Mouse (Mus musculus): ENCODE measurements around the gene Ppfibp1. TPM values are rescaled to one million over a fixed set of nuclear protein-coding genes. Genes with fewer than 3 reads are reported as not detected.

Ppfibp1 gene
- total RNA-seq, 2 experiments from 2014 or later: 97.4 to 115 TPM

DNA sequence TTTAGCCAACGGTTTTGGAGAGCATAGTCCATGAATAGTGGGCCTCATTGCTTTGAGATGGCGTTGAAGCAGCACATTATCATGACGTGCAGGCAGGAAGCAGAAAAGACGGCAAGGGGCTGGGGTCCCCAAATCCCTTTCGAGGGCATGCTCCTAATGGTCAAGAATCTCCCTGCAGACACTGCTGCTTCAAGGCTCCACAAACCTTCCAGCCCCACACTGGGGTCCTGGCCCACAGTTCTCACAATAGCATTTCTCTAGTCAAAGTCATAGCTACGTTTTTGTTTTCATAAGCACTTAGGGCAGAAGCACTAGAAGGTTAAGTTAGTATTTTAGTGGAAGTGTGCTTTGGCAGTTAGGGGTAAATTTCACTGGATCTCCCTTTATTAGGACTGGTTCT is 107.6 kb downstream of the Ppfibp1 start:
- DNase-seq: no peak

DNA sequence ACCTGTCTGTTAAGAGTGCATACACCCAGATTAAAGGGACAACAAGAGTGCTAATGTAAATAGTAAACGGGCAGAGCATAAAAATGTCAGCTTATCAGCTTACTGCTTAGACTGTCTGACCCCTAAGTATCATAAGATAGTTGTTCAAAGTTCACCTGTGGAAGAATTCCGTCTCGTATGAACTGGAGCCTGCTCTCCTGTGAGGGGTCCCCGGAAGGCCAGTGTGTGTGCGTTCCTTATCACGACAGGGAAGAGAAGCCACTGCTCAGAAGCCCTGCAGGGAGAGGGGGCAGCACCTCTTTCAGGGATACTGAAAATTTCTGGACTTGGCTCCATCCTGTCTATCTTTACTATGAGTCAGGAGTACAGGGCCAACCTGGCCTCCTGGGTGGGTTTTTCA is 108.7 kb downstream of the Ppfibp1 start:
- no peak for DNase-seq

DNA sequence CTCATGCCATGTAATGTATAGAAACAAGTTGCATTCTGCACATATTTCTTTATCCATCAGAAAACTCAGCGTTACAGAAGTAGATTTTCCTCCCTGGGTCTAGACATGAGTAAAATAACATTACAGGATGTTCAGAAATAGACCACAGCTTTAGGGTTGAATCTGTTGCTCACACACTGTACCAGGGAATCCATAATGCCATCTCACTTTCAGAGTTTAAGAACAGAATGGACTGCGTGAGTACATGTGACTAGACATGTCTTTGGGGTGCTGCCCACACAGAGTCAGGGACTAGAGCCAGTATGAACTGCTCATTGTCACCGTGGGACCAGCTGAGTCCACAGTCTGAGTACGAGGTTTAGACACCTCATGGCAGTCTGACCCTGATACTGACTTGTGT is 110.4 kb downstream of the Ppfibp1 start:
- no peak for DNase-seq

DNA sequence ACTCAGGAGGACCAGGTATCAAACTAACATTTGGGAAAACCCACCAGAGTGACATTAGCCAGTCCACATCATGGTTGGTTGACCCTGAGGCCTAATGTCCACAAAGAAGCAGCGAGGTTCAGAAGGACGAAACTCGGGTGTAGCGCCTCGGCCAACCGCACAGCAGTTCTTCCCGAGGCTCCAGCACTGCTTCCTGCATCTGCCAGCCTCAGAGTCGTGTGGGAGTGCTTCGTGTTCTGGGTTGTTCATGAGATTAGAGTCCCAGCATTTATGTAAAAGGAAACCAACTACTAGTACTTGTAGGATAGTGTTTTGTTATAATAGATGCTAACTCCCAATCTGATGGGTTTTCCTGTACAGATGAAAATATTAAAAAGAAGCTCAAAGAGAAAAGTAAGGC is 111.0 kb downstream of the Ppfibp1 start:
- DNase-seq: no peak

DNA sequence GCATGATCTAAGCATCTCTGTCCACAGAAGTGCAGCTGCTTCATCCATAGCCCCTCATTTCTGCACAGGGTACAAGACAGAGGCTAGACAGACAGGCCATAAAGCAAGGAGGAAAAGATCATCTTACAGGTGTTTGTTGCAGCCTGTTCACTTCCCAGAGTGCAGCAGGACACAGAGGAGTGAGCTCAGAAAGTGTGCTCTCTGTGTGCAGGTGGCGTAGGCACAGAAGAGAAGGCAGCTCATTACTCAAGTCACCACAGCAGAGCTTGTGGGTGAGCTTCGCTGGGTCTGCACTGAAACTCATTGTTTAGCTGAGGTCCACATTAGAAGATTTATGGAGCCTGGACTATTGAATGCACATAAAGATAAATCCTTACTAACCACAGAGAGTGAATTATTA is 111.5 kb downstream of the Ppfibp1 start:
- DNase-seq: no peak

DNA sequence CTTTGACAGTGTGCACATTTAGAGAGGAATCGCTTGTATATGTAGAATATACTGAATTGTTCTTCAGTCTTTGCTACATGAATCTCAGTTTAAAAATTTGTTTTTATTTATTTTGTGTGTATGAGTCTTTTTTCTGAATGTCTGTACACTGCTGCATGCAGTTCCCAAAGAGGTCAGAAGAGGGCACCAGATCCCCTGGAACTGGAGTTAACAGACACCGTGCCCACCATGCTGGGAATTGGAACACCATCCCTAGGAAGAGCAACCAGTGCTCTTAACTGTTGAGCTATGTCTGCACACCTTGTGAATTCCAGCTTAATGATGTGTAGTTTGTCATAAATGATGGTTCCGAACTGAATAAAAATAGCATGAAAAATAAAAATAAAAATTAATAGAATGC is 119.9 kb downstream of the Ppfibp1 start:
- DNase-seq: peak; percentile 53 to 64

DNA sequence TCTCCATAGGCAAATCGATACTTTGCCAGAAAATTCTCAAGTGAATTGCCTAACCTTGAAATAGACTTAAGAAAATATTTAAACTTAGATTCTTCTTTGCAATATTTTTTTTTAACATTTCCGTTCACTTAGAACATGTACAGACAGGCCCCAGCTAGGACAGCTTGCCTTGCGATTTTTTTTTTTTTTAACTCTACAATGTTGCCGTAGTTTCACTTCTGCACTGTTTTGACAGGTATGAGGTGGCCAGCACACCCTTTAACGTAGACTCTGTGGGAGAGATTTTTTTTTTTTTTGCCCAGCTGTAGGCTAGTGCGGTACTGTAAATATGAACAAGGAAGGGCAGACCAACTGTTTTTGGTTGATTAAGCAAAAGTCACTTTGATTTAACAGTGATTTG is 122.1 kb downstream of the Ppfibp1 start:
- no peak for DNase-seq

DNA sequence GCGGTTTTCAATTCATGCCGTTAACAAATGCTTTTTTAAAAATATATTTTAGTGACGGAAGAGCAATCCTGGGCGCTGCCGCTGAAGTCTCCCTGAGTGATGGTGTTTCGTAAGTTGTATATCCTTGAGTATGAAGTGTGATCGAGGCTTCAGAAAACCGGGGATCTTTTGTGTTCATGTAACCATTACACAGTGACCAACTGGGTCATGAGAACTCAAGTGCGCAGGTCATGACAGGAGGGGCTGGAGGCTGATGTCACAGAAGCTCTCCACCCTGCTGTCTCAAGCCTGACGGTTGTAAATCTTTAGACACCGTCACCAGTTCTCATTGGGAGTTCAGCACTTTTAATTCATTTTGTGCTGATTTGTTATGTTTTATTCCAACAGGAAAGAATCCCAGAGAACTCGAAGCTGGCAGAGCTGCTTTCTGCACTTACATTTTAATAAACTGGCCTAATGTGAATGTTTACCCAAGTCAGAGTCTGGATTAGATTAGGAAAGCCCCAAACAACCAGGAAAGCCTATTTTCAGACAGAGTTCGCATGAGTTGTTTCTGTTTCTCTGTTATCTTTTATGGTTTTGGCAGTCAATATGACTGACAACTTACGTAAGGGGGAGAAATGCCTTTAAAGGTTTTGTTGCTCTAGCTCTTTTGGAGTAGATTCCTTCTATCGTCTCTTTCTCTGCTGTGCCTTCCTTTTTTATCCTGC is 122.7 kb downstream of the Ppfibp1 start:
- no peak for DNase-seq

DNA sequence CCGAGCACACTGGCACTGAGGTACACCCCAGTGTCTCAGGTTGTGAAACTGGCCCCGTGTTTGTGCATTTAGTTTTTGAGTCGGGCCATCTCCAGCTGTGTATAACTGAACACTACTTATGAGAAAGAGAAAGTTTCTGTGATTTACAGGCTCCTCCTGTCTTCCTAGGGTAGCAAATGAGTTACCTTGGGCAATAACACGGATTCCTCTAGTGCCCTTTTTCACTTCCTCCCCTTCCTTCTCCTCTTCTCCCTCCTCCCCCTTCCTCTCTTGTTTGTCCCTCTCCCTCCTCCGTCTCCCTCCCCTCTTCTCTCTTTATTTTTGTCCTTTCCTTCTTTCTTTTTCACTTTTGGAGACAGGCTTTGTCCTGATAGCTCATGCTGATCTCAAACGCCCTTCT is 123.3 kb downstream of the Ppfibp1 start:
- no peak for DNase-seq

DNA sequence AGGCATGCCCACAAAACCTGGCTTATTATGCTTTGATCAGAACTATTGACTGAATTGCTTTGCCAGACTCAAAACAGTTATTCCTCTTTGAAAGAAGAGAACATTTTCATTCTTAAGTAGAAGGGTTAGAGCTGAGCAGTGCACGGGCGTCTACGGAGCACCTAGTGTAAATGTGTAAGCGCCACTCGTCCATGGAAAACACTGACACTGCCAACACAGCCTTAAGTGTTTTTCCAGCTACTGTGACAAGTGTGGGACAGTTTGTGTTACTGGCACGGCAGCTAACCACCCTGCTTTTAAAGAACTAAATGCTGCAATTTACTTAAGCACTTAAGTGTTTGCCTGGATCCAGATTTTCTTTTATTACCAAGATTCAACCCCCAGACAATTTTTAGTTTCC is 123.7 kb downstream of the Ppfibp1 start:
- DNase-seq: no peak

DNA sequence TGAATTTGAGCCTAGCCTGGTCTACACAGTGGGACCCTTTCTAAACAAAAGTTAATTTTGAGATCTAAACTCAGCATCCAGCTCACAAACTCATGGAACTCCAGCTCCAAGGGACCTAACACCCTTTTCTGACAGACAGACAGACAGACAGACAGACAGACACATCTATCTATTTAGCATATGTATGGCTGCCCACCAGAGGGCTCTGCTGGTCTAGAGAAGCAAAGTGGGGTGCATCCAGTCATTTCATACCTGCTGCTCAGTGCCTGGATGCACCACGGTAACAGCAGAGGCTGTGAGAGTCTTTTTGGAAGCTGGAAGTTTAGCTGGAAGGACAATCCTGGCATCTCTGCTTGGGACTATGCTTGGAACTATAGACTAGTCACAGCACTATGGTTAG is 125.3 kb downstream of the Ppfibp1 start:
- no peak for DNase-seq

DNA sequence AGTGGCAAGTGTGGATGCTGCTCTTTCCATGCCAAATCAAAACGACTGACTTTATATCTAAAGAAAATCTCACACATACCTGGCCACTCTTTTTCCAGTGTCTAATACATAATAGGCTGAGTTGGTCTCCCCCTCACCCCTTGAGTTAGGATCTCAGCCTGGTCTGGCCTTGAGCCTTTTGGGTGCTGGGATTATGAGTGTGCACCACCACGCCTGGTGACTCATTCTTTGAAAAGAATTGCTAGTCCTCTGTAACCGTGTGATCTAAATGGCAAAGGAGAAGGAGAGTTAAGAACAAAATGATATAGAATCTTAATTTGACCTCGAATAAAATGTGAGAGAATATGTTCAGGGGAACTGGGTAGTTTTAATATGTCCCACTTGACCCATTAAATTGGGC is 129.6 kb downstream of the Ppfibp1 start:
- peak; percentile 44 for DNase-seq

DNA sequence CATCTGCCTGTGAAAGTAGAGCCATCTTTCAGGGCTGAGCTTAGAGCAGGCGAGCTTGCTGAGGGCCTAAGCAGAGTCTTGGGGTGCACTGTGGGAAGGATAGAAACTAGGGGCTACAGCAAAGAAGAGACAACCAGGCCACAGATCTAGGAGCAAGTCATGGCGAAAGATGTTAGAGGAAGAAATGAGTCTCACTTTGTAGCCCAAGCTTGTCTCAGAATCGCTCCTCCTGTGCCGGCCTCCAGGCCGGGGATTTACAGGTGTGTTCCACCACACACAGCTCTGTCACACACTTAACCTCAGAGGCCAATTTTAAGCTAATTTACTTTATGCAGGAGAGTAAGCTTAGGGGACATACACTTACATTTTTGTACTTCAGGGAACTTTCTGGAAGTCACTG is 130.1 kb downstream of the Ppfibp1 start:
- no peak for DNase-seq

DNA sequence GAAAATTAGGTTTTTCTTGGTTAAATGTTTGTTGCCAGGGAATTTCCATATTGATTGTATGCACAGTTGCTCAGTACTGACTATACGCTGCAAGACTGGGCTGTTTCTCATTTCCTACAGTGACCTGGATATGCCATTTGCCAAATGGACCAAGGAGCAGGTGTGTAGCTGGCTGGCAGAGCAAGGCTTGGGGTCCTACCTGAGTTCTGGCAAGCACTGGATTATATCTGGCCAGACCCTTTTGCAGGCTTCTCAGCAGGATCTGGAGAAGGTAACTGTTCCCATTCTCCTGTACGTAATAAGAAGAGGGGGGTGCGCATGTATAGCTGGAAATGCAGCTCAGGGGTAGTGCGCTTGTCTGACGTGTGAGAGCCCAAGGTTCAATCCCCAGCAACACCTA is 132.9 kb downstream of the Ppfibp1 start:
- DNase-seq: no peak

DNA sequence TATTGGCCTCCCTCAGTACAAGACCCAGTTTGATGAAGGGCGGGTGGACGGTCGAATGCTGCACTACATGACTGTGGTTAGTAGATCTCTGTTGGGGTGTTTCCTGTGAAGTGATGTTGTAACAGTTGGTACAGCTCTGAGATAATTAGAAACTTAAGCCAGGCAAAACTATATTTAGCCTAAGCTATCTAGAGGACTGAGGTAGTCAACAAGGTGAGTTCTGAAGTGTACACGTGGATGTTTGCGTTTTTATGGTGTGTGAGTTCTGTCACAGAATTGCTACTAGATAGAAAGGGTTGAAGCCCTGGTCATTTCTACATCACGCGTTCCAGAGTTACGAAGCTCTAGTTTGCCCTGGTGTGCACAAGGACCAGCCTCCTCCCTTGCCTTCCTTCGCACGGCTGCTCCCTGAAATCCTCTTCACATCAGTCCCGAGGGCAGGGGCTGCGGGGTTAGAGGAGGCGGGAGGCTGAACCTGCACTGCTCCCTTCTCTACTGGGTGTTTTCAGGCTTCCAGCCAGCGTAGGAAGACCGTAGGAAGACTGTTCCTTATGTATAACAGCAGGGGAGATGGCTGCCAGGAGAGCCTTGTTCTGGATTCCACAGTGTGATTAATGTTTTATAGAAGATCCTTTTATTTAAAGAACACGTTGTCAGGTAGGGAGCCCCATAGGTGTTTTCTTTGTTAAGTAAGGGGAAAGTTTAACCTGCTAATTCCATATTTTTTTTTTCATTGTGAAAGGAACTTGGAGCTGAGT is 134.3 kb downstream of the Ppfibp1 start:
- DNase-seq: no peak

DNA sequence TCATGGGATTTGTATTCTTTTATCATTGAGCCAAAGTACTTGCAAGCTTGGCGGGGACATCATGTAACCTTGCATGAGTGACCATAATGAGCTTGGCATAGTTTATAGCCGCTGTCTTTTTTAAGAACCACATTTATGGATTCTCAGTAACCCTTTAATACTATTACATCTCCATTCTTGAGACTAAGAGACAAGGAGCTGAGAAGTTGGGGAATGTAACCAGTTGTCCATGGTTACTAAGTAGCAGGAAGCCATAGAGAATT is 134.8 kb downstream of the Ppfibp1 start:
- DNase-seq: no peak

DNA sequence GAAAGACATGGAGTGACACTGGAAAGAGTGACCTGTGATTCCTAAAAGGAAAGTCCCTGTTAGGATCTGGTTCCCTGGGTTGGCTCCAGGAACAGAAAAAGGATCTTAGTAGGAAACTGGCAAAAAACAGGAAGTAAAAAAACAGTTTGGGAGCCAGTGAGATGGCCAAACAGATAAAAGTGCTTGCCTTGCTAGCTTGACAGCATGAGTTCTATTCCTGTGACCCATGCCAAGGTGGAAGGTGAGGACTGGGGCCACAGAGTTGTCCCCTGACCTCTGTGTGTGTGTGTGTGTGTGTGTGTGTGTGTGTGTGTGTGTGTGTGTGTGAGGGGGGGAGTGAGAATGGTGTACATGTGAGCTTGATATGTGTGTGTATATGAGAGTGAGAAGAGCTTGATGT is 135.3 kb downstream of the Ppfibp1 start:
- no peak for DNase-seq

DNA sequence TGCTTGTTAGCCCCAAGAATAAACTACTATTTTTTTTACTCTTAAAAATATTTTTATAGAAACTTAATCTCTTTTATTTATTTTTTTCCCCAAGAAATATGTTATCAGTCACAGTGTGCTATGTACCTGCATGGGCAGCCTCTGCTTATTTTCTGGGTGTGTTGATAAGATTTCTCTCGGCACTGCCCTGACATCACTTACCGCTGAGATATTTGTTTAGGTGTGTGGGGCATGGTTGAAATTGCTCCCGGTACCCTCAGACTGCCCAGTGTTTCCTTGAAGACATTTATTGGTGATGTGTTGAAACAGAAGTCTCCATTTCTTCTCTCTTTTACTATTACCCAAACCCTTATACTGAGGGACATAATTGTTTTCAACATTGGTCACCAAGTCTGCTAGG is 136.5 kb downstream of the Ppfibp1 start:
- DNase-seq: no peak

DNA sequence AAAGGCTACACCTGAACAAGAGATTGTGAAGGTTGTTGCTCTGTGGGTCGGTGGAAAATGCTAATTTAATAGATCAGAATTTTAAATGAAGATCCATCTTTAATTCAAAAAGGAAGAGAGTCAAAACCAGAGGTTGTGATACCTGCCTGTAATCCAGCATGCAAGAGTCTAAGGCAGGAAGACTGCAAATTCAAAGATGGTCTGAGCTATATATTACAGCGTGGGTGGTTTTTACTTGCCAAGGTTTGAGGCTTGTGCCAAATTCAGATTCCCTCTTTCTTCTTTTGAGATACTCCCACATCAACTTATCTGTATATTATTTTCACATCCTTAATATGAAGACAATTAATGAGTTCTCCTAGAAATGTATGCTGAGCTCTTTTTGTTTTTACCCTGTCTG is 140.1 kb downstream of the Ppfibp1 start:
- DNase-seq: no peak

DNA sequence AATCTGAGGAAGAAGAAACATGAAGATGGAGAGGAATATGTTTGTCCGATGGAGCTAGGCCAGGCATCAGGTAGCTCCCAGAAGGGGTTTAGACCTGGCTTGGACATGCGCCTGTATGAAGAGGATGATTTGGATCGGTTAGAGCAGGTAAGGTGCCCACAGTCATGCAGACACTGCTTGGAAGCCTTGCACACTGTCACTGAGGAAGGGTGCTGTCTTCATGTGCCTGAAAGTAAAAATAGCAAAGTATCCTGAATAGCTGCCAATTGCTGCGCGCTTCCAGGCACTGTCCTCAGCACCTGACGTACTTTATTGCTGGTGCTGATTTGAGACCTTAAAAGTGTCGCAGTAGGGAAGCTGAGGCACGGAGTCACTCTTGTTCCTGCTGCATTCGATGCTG is 141.3 kb downstream of the Ppfibp1 start:
- DNase-seq: no peak

DNA sequence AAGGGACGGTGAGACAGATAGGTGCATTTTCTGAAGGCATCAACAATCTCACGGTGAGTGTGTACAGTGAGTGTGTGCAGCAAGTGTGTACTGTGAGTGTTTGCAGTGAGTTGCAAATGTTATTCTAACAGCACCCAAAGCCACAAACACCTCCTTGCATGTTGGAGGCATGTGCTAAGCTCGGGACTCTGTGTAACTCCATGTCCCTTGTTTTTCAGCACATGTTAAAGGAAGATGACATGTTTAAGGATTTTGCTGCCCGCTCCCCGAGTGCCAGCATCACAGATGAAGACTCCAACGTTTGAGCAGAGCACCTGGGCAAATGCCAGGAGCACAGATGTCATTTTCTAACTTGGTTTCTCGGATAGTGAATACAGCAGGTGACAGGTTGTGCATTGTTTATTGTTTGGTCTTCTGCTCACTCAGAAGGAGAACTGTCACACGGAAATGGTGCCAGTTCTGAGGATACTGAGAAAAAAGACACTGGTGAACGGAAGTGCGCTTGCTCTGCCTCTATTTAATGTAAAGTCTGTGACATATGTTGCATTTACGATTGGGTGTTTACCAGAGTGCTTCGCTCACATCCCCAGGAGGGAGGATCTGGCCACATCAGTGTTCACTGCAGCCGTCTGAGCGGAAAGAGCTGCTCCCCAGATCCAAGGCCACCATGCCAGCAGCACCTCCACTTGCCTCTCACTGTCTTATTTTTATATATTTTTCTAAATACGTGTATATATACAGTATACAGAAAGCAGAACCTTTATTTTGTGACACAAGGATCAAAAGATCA is 142.0 kb downstream of the Ppfibp1 start:
- DNase-seq: no peak

DNA sequence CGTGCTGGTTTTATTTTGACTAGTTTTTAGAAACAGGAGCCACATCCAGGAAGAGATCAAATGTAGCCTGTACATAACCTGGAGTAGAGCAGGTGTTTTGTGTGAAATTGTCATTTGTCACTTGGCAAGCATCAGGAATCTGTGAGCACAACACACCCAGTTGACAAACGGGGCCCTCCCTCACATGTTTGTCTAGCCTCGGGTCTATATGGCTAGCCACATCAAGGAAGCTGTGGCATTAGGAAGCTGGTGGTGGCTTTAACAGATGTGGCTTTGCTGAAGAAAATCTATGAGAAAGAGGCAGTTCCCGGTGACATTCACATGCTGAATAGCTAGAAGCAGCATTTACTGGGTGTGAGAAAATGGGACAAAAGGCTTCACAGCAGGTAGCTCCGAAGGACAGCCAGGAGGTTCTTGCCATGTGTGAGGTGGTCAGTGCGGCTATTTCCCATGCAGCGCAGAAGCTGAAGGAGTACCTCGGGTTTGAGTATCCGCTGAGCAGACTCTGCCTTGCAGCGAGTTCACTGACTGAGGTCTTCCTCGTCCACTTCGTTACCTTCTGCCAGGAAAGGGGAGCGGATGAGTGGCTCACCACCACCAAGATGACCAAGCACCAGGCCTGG is 144.1 kb downstream of the Ppfibp1 start, which contains the start of gene Rep15:
Gene Rep15 (plus strand): TSS at position 282 of the 623 bp plus-strand sequence.
- no peak for DNase-seq

All from adrenal gland, postnatal 36 days (tissue).